Mouse (Mus musculus) megakaryocyte, embryonic 14.5 days (primary cell): Measurements from ENCODE around the gene Ublcp1. TPM values are rescaled to one million over a fixed set of nuclear protein-coding genes. Genes with fewer than 3 reads are reported as not detected.

ENCODE experiments used
- H3K27me3 ChIP-seq: replicated peaks from 2 replicates; pipeline ENCODE3; 2012; ENCODE audit warnings: inconsistent platforms
- H3K36me3 ChIP-seq: replicated peaks from 2 replicates; pipeline ENCODE3; 2012; ENCODE audit warnings: low read length, inconsistent platforms, mixed read lengths
- H3K4me1 ChIP-seq: 2 replicates; pipeline ENCODE4 v1.6.1; 2012; ENCODE audit warnings: inconsistent platforms
- H3K4me3 ChIP-seq: replicated peaks from 2 replicates; pipeline ENCODE3; 2012; ENCODE audit warnings: moderate library complexity, mild to moderate bottlenecking, inconsistent platforms
- H3K9me3 ChIP-seq: 2 replicates; pipeline ENCODE4 v1.6.1; 2012; ENCODE audit warnings: inconsistent platforms
- FLI1 ChIP-seq: IDR thresholded peaks from 2 replicates; pipeline ENCODE4 v1.6.1; 2012; ENCODE audit warnings: low read length, inconsistent platforms, mixed read lengths
- GATA1 ChIP-seq: IDR thresholded peaks from 3 replicates; pipeline ENCODE4 v1.6.1; 2012; ENCODE audit warnings: mixed read lengths, low read length, inconsistent platforms, borderline replicate concordance
- polyA plus RNA-seq: library from polyadenylated mRNA; stranded (reverse); fragments of >175 nt; gene quantifications from 2 replicates; pipeline ENCODE4 v1.2.3, GENCODE M21; 2012; ENCODE audit warnings: low replicate concordance; ENCODE audit not compliant: insufficient read depth

Gene Ublcp1
- polyA plus RNA-seq, 1 experiment = 0.36 TPM

DNA sequence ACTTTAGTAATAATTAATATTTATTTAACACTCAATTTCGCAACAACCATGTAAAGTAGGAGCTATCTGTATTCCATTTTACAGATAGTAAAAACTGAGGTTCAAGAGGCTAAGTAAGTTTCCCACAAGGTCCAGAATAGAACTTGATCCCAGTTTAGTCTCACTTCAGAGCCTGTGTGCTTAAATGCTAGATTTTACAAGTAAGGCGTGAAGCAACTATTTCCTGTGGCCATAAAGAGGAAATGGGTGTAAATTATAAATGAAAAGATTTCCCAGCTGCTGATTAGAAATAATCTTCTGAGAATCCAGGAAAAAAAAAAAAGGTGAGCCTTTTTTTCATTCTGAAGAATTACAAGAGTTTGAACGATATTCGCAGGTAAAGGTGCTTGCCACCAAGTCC, 65.2 kb downstream of the Ublcp1 start:
- Histone ChIP-seq H3K4me1 (no peaks in the 10 kb centered on the region), H3K27me3 (peaks cover 5% of the 10 kb centered on the region), H3K9me3 (no peaks in the 10 kb centered on the region), H3K4me3 (no peak overlapping the region), H3K36me3 (no peaks in the 10 kb centered on the region)
- TF ChIP-seq FLI1 (no peak), GATA1 (no peak)

Other genes with a start within 250 kb of the Ublcp1 start
- gene Il12b, start 70.4 kb downstream of the Ublcp1 start, polyA plus RNA-seq = not detected in 2 replicates
- gene Rnf145, start 48.5 kb upstream of the Ublcp1 start, polyA plus RNA-seq = 13.9 and 33.4 TPM in 2 replicates
- gene Ebf1, start 146.8 kb upstream of the Ublcp1 start, polyA plus RNA-seq = 0.38 TPM in 1 of 2 replicates, not detected in the other